Mouse (Mus musculus): Measurements from ENCODE around the gene Clta. TPM values are rescaled to one million over a fixed set of nuclear protein-coding genes. Genes with fewer than 3 reads are reported as not detected.

Clta gene
- polyA plus RNA-seq, 1 experiment from 2014 or later, result 277 TPM

DNA sequence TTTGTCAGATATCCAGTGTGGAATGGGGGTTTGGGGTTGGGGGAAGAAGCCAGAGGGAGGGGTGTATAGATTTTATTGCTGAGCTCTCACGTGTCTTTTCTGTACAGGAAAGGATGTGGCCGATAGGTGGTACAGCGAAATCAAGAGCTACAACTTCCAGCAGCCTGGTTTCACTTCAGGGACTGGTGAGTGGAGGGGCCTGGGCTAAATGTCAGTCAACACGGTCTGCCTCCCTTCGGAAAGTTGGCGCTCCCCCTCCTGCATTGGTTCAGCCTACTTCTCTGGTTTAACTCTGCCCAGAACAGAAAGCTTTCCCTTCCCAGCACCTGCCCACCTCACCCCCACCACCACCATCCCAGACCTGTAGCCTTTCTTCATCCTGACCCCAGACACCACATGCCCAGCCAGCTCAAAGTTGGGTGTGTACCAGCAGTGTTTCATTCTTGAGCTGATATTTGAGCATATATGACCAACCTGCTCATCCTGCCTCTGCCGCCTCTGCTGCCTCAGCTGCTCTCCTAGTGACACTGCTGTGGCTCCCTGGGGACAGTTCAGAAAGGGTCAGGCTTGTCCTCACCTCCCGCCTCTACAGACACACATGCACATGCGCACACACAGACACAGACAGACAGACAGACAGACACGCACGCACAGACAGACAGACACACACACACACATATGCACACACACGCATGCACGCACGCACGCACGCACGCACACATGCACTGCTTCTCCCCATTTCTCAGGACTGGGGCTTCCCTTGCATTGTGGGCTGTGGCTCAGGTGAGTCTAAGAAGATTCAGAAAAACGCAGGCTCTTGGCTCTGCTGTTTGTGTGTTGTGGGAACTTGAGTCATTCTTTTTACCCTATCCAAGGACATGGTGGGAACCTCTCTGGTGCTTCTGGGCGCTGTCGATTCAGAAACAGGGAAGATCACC, 33.6 kb upstream of the Clta start:
- peaks cover 26% of the 10 kb centered on the region for H3K4me1 ChIP-seq
- no peaks in the 10 kb centered on the region for H3K27me3 ChIP-seq (replicated peaks)
- no peak overlapping the region for H3K27ac ChIP-seq
- H3K4me3 ChIP-seq, result no peak overlapping the region
- no peaks in the 10 kb centered on the region for H3K9me3 ChIP-seq
- ATAC-seq (ENCODE audit: low FRiP score, low read depth), result no peak
- no peak overlapping the region for H3K9ac ChIP-seq
- peaks cover 10% of the 10 kb centered on the region for H3K36me3 ChIP-seq
- 87% methylated on average over 20 of the region's 20 CpGs for WGBS
- no peak overlapping the region for H3K4me2 ChIP-seq (replicated peaks)

DNA sequence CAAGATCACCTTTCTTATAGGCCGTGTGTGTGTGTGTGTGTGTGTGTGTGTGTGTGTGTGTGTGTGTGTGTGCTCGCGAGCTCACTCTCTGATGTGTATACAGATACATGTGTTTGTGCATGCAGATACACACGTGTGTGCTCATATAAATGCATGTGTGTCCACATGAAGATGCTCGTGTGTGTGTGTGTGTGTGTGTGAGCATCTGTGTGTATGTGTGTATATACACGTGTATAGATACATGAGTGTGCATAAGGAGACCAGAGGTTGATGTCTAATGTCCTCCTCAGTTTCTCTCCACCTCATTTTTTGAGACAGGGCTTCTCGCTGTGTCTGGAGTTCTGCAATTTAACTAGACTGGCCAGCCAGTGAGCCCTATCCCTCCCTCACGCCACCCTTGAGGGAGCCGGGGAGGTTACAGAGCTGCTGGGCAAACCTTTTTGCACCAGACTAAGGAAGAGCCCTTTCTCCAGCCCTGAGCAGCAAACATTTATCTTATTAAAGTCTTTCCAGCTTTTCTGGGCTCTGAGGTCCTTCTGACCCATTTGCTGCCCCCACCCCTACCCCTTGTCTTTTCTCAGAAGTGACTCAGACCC, 32.6 kb upstream of the Clta start:
- H3K4me3 ChIP-seq, result no peak overlapping the region

DNA sequence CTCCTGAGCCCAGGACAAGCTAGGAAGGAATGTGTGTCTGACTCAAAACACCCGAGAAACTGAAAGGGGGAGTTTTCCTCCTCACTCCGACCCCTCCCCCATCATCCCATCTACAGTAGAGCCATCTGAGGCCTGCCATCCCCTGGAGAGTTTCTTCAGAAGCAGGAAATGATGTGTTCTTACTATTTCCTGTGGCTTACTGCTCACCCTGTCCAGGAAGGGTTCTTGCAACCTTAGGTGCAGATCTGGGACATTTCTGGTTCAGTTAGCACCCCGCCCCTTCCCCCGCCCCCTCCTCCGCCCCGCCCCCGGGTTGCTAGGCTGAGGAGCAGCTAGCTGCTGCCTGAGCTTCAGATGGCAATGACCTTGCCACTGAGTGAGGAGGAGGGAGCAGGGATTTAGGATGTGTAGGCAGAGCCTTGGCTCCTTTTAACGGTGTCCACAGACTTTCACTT, 32.1 kb upstream of the Clta start:
- Histone ChIP-seq H3K9me3 (no peaks in the 10 kb centered on the region), H3K9ac (no peak overlapping the region), H3K4me3 (no peak overlapping the region), H3K4me2 (replicated peaks) (peak overlapping the region; percentile 34; the same call in 1 of the 2 replicates), H3K27ac (peak overlapping the region; percentile 39; the same call in 1 of the 2 replicates), H3K27me3 (replicated peaks) (no peaks in the 10 kb centered on the region), H3K36me3 (peaks cover 6% of the 10 kb centered on the region; the same call in 1 of the 2 replicates), H3K4me1 (peaks cover 26% of the 10 kb centered on the region)
- WGBS, result 4% methylated on average over 8 of the region's 8 CpGs
- no peak for ATAC-seq (ENCODE audit: low FRiP score, low read depth)

More for the DNA sequence above, 32.6 kb upstream of the Clta start:
- H3K9ac ChIP-seq, result no peak overlapping the region
- peak overlapping the region; percentile 39; the same call in 1 of the 2 replicates for H3K27ac ChIP-seq
- peaks cover 26% of the 10 kb centered on the region for H3K4me1 ChIP-seq
- peak overlapping the region; percentile 34; the same call in 1 of the 2 replicates for H3K4me2 ChIP-seq (replicated peaks)
- no peak for ATAC-seq (ENCODE audit: low FRiP score, low read depth)
- H3K36me3 ChIP-seq, result peaks cover 6% of the 10 kb centered on the region; the same call in 1 of the 2 replicates
- no peaks in the 10 kb centered on the region for H3K9me3 ChIP-seq
- 70% methylated on average over 9 of the region's 9 CpGs for WGBS
- H3K27me3 ChIP-seq (replicated peaks), result no peaks in the 10 kb centered on the region

DNA sequence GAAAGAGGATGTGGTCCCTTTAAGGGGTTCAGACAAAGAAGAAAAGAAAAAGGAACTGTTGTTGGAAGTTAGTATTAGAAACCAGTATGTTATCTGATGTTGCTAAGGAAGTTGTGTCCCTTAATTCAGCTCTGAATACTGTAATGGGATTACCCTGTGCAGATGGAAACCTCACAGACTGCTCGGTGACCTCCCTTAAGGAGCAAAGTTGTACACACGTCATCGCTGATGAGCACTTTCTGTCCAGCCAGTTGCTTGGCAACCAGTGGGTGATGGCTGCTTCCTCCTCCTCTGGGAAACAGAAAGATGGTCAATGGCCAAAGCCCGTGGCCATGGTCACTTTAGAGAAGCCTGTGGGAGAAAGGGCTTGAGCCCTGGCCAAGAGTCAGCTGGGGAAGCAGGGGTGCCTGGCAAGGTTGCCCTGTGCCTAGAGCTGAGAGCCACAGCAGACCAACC, 30.7 kb upstream of the Clta start:
- Histone ChIP-seq H3K9ac (no peak overlapping the region), H3K9me3 (no peaks in the 10 kb centered on the region), H3K4me3 (no peak overlapping the region), H3K36me3 (peaks cover 10% of the 10 kb centered on the region), H3K27ac (no peak overlapping the region), H3K27me3 (replicated peaks) (no peaks in the 10 kb centered on the region), H3K4me1 (peaks cover 24% of the 10 kb centered on the region), H3K4me2 (replicated peaks) (no peak overlapping the region)
- WGBS, result 54% methylated on average over 4 of the region's 4 CpGs
- no peak for ATAC-seq (ENCODE audit: low FRiP score, low read depth)

DNA sequence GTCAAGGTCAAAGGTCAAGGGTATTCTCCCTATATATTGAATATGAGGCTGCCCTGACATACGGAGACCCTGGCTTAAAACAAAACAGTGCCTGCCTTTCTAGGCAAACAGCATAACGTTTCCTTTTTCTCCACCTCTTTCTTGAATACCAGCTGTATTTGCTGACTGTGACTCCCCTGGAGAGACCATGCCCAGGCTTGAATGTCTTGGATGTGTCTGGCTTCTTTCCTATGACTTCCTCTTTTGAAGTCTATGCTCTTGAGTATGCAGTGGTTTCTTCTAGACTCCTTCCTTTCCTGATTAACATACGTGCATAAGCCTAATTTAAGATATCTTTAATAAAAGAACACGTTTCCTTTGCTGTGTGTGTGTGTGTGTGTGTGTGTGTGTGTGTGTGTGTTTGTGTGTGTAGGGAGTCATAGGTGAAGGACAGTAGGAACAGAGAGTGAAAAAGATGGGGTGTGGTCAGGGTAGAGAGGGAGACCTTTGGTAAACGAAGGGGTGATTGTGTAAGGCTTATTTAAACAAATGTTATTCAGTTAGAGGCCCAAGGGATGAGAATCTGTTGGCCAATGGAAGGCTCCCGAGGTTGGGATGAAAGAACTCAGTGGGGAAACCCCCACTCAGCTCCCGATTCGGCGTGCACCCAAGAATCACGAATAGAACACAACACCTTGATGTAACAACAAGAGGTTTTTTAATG, 29.2 kb upstream of the Clta start:
- H3K27me3 ChIP-seq (replicated peaks), result no peaks in the 10 kb centered on the region
- no peak for ATAC-seq (ENCODE audit: low FRiP score, low read depth)
- H3K4me3 ChIP-seq, result no peak overlapping the region
- peaks cover 21% of the 10 kb centered on the region for H3K4me1 ChIP-seq
- H3K36me3 ChIP-seq, result peaks cover 11% of the 10 kb centered on the region
- 88% methylated on average over 10 of the region's 10 CpGs for WGBS
- H3K9ac ChIP-seq, result no peak overlapping the region
- no peaks in the 10 kb centered on the region for H3K9me3 ChIP-seq
- no peak overlapping the region for H3K4me2 ChIP-seq (replicated peaks)
- H3K27ac ChIP-seq, result no peak overlapping the region

DNA sequence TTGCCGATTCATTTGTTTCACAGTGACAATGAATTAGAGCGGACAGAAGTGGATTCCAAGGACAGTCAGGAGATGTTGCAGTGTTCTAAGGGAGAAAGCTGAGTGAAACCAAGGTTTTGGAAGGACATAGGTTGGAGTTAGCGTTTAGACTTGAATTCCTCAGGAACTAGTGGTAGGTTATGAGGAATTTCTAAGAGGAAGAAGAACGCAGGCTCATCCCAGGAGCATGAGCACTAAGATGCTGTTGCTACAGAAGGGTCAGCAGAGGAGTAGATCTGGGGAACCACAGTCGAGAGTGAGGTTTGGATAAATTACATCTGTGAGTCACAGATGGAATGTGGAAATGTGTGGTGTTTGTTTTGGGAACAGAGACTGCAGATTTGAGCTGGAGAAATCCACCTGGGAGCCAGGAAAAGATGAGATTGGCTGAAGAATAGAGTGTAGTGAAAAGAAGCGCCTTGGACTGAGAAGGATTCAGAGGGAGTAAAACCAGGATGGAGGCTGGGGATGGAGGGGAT, 28.0 kb upstream of the Clta start:
- Histone ChIP-seq H3K9me3 (no peaks in the 10 kb centered on the region), H3K36me3 (peaks cover 11% of the 10 kb centered on the region), H3K27ac (no peak overlapping the region), H3K4me3 (no peak overlapping the region), H3K9ac (no peak overlapping the region), H3K27me3 (replicated peaks) (no peaks in the 10 kb centered on the region), H3K4me1 (peaks cover 21% of the 10 kb centered on the region), H3K4me2 (replicated peaks) (no peak overlapping the region)
- no peak for ATAC-seq (ENCODE audit: low FRiP score, low read depth)
- 84% methylated on average over 6 of the region's 6 CpGs for WGBS

DNA sequence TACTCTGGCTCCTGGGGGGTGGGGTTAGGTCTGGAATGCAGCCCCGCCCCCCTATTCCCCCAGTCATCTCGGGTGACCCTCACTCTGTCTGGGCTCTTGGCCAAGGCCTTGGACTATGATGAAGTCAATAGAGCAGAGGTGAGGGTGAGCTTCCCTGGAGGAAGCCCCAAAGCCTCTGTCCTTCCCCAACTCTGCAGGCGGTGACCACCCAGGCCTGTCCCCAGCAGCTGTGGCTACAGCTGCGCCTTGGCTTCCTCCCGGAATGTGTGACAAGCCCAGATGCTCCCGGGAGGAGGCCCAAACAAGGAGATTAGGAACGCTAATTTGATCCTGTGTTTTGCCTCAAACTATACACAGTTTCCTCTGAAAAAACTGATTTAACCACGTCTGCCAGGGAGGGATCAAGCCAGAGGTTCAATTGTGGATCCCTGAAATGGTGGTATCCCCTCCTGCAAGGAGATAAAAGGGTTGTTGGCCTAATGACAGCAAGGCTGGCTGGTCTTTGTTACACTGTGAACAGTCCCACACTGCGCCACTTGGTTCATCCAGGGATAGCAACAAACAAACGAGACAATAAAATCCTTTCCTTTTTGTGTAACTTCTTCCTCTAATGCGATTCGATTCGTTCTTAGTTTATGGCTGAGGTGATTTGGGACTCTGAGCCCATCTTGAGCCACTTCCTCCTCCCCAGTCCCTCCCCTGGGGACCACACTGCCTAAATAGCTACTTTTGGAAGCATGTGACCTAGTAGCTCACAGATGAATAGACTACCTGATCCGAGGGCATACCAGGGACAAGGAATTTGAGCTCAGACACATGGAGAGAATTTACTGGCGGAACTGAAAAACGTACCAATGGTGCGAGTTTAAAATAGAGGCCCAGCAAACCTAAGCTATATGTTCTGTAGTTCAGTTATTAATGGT, 25.5 kb upstream of the Clta start:
- no peak for ATAC-seq (ENCODE audit: low FRiP score, low read depth)
- H3K27me3 ChIP-seq (replicated peaks), result no peaks in the 10 kb centered on the region
- H3K27ac ChIP-seq, result no peak overlapping the region
- H3K9me3 ChIP-seq, result no peaks in the 10 kb centered on the region
- H3K4me2 ChIP-seq (replicated peaks), result 0 out of 2 replicates have a peak overlapping the region, but pooled peaks have one; percentile 24
- H3K9ac ChIP-seq, result no peak overlapping the region
- peaks cover 9% of the 10 kb centered on the region for H3K4me1 ChIP-seq
- no peak overlapping the region for H3K4me3 ChIP-seq
- peaks cover 11% of the 10 kb centered on the region for H3K36me3 ChIP-seq
- WGBS, result 20% methylated on average over 17 of the region's 17 CpGs

DNA sequence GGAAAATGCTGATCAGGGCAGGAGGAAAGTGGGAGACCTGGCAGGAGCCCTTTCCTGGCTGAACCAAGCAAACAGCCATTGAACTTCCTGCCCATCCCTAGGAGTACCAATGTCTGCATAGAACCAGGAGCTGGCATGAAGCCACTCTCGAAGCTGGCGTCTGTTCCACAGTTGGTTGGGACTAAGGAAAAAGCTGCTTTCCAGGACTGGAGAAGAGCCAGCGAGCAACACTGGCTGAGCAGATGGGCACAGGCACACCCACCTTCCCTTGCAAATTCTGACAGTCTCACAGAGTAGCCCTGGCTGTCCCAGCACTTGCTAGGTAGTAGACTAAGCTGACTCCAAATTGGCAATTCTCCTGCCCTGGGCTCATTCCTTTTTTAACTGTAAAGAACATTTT, 24.5 kb upstream of the Clta start:
- H3K27ac ChIP-seq, result no peak overlapping the region
- peaks cover 9% of the 10 kb centered on the region for H3K4me1 ChIP-seq
- no peak overlapping the region for H3K4me3 ChIP-seq
- WGBS, result 83% methylated on average over 3 of the region's 3 CpGs
- H3K27me3 ChIP-seq (replicated peaks), result no peaks in the 10 kb centered on the region
- no peaks in the 10 kb centered on the region for H3K9me3 ChIP-seq
- H3K4me2 ChIP-seq (replicated peaks), result no peak overlapping the region
- no peak for ATAC-seq (ENCODE audit: low FRiP score, low read depth)
- peaks cover 8% of the 10 kb centered on the region for H3K36me3 ChIP-seq
- no peak overlapping the region for H3K9ac ChIP-seq

DNA sequence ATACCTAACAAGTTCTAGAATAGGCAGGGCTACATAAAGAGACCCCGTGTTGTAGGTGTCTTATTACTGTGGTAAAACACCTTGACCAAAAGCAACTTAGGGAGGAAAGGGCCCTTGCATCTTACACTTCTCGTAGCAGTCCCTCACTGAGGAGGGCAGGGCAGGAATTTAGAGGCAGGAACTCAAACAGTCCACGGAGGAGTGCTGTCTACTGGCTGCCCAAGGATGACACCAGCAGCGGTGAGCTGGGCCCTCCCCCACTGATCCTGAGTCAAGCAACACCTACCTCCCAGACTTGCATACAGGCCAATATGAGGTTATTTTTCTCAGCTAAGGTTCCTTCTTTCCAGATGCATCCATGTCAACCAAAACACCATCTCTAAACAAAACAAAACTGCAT, 24.0 kb upstream of the Clta start:
- H3K27me3 ChIP-seq (replicated peaks), result no peaks in the 10 kb centered on the region
- peaks cover 9% of the 10 kb centered on the region for H3K4me1 ChIP-seq
- ATAC-seq (ENCODE audit: low FRiP score, low read depth), result no peak
- peaks cover 5% of the 10 kb centered on the region; the same call in 1 of the 2 replicates for H3K36me3 ChIP-seq
- H3K9ac ChIP-seq, result no peak overlapping the region
- no peak overlapping the region for H3K4me3 ChIP-seq
- no peak overlapping the region for H3K4me2 ChIP-seq (replicated peaks)
- 83% methylated on average over 4 of the region's 4 CpGs for WGBS
- H3K27ac ChIP-seq, result no peak overlapping the region
- H3K9me3 ChIP-seq, result no peaks in the 10 kb centered on the region

DNA sequence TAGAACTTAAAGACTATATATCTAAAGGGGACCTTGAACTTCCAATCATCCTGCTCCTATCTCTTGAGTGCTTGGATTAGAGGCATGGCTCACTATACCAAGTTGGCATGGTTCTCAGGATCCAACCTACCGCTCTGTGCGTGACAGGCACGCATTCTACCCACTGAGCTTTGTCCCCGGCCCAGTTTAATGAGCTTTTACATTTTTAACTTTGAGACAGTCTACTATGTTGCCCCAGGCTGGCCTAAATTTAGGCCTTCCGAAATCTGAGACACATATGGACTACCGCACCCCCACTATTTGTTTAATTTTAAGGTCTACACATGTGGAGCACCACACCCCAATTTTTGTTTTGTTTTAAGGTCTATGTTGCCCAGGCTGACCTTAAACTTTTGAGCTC, 23.4 kb upstream of the Clta start:
- H3K9ac ChIP-seq, result no peak overlapping the region
- no peak overlapping the region for H3K4me2 ChIP-seq (replicated peaks)
- H3K27ac ChIP-seq, result no peak overlapping the region
- peaks cover 9% of the 10 kb centered on the region for H3K4me1 ChIP-seq
- no peak overlapping the region for H3K4me3 ChIP-seq
- ATAC-seq (ENCODE audit: low FRiP score, low read depth), result no peak
- H3K9me3 ChIP-seq, result no peaks in the 10 kb centered on the region
- peaks cover 5% of the 10 kb centered on the region; the same call in 1 of the 2 replicates for H3K36me3 ChIP-seq
- no peaks in the 10 kb centered on the region for H3K27me3 ChIP-seq (replicated peaks)
- 93% methylated on average over 6 of the region's 6 CpGs for WGBS

DNA sequence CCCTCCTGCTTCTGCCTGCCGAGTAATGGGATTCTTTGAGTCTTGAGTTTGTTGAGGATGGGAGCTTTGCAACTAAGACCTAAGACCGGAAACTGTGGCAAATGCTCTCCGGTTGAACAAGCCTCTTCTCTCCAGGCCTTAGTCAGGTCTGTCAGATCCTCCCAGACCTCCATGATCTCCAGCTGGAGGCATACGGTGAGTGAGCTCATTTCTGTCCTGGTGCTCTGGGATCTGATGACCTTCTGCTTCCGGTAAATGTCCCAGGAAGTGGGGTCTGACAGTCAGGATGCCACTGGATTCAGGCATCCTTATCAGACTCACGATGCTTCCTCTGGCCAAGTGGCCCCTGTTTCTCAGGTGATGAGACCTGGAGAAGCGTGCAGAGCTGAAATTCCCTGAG, 23.0 kb upstream of the Clta start:
- ATAC-seq (ENCODE audit: low FRiP score, low read depth), result no peak
- no peaks in the 10 kb centered on the region for H3K9me3 ChIP-seq
- no peak overlapping the region for H3K9ac ChIP-seq
- no peak overlapping the region for H3K27ac ChIP-seq
- WGBS, result 88% methylated on average over 7 of the region's 7 CpGs
- no peak overlapping the region for H3K4me2 ChIP-seq (replicated peaks)
- H3K4me1 ChIP-seq, result peaks cover 9% of the 10 kb centered on the region
- peaks cover 5% of the 10 kb centered on the region; the same call in 1 of the 2 replicates for H3K36me3 ChIP-seq
- no peak overlapping the region for H3K4me3 ChIP-seq
- no peaks in the 10 kb centered on the region for H3K27me3 ChIP-seq (replicated peaks)

Measured in neural tube, embryonic 12.5 days (tissue).